Mouse (Mus musculus): ENCODE measurements around the gene Rere. TPM values are rescaled to one million over a fixed set of nuclear protein-coding genes. Genes with fewer than 3 reads are reported as not detected.
A peak's percentile ranks its signal among the peaks of the same experiment; 100 is the strongest.

The Rere gene
- total and polyA plus RNA-seq, 3 experiments, result 19.3 to 46.4 (median 39.0) TPM

DNA sequence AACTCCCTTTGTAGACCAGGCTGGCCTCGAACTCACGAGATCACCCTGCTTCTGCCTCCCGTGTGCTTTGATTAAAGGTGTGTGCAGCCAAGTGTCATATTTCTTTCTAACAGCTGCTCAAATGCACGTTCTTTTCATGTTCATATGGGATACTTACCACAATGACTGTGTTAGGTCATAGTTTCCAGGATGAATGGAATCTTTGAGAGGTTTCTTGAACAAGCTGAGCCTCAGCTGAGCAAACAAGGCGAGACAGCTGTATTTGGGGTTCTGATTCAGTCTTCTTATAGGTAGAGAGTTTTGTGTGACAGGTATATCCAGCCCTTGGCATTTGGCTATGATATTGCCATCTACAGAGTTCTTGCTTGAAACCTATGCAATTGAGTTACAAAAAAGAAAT is 179.0 kb downstream of the Rere start:
- no peak overlapping the region for H3K27ac ChIP-seq
- H3K27me3 ChIP-seq (ENCODE audit: control insufficient read depth, insufficient read depth, low read length), result no peaks in the 10 kb centered on the region
- peak in 1 of 2 experiments; percentile 5 for DNase-seq
- TF ChIP-seq POLR2A (IDR thresholded peaks at IDR 0.05; ENCODE audit: insufficient read depth, low read depth, low read length) (no peak), CTCF (IDR thresholded peaks at IDR 0.05) (no peak), EP300 (IDR thresholded peaks at IDR 0.05; ENCODE audit: insufficient read depth, low read depth, low read length) (no peak)
- H3K9ac ChIP-seq (ENCODE audit: low read depth, low read length), result no peak overlapping the region
- peaks cover 15% of the 10 kb centered on the region for H3K4me1 ChIP-seq (ENCODE audit: control insufficient read depth, insufficient read depth, low read length)
- H3K79me2 ChIP-seq (replicated peaks; ENCODE audit: control insufficient read depth, insufficient read depth, low read length), result 0 out of 2 replicates have a peak, but pooled peaks cover 3% of the 10 kb centered on the region
- intact Hi-C loops (cut with DNase I), result no loop called here
- H3K4me3 ChIP-seq, result no peak overlapping the region
- H3K36me3 ChIP-seq (ENCODE audit: control insufficient read depth, insufficient read depth, low read length), result peaks cover 9% of the 10 kb centered on the region
- 80% methylated on average over 5 of the region's 5 CpGs for WGBS

DNA sequence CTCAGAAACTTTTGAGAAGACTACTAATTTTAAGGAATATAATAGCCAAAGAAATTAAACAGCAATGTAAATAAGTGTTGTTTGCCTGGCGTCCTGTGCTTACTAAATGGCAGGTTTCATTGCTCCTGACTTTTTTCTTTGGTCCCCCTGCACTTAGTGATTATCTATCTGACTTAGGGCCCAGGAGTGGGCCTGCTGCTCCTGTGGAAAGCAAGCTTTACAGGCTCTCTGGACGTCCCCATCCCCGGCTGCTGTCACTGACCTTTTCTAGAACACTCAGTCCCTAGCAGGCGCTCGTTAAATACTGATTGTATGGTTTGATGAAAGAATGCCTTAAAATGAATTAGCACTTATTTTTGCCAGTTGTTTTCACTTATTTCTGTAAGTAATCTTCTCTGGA is 179.6 kb downstream of the Rere start:
- no peaks in the 10 kb centered on the region for H3K27me3 ChIP-seq (ENCODE audit: control insufficient read depth, insufficient read depth, low read length)
- H3K9ac ChIP-seq (ENCODE audit: low read depth, low read length), result no peak overlapping the region
- H3K27ac ChIP-seq, result no peak overlapping the region
- peaks cover 9% of the 10 kb centered on the region for H3K36me3 ChIP-seq (ENCODE audit: control insufficient read depth, insufficient read depth, low read length)
- 0 out of 2 replicates have a peak, but pooled peaks cover 3% of the 10 kb centered on the region for H3K79me2 ChIP-seq (replicated peaks; ENCODE audit: control insufficient read depth, insufficient read depth, low read length)
- WGBS, result 87% methylated on average over 5 of the region's 5 CpGs
- intact Hi-C loops (cut with DNase I), result no loop called here
- H3K4me1 ChIP-seq (ENCODE audit: control insufficient read depth, insufficient read depth, low read length), result peaks cover 15% of the 10 kb centered on the region
- no peak for TF ChIP-seq CTCF (IDR thresholded peaks at IDR 0.05)
- TF ChIP-seq POLR2A (IDR thresholded peaks at IDR 0.05; ENCODE audit: insufficient read depth, low read depth, low read length), result no peak
- TF ChIP-seq EP300 (IDR thresholded peaks at IDR 0.05; ENCODE audit: insufficient read depth, low read depth, low read length), result no peak
- peak in 1 of 2 experiments; percentile 11 for DNase-seq
- H3K4me3 ChIP-seq, result no peak overlapping the region

DNA sequence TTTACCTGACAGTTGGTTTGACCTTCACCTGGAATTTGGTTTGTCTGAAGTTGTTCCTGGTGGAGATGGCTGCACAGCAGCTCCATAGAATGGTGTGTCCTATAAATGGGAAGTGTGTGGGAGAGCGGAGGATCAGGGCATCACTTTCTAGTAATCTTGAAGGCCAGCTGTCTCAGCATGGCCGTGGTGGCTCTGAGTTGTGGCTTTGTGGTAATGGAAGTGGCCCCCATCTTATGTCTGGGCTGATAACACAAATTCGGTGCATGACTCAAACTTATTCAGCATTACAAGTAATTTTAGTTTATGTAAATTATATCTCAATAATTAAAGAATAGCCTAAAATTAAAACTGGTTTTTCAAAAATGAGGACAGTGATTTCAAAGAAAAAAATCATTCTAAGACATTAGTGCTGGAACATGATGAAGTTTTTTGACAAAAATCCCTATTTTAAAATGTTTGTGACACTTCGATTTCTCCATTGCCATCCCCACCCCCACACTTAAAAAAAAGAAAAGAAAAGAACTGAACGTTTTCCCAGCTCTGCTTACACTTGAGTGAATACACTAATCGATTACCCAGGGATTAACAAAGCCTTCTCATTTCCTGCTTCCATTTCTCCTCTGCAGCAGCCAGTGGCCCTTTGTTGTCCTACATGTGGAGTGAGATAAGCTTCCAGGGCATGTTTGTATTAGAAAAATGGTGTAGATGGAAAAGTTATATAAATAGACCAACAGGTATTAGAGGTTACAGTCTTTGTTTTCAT is 180.2 kb downstream of the Rere start:
- Histone ChIP-seq H3K4me1 (ENCODE audit: control insufficient read depth, insufficient read depth, low read length) (peaks cover 15% of the 10 kb centered on the region), H3K4me3 (no peak overlapping the region), H3K27ac (no peak overlapping the region; the same call in 1 of the 2 replicates), H3K9ac (ENCODE audit: low read depth, low read length) (no peak overlapping the region), H3K79me2 (replicated peaks; ENCODE audit: control insufficient read depth, insufficient read depth, low read length) (0 out of 2 replicates have a peak, but pooled peaks cover 3% of the 10 kb centered on the region), H3K36me3 (ENCODE audit: control insufficient read depth, insufficient read depth, low read length) (peaks cover 9% of the 10 kb centered on the region), H3K27me3 (ENCODE audit: control insufficient read depth, insufficient read depth, low read length) (no peaks in the 10 kb centered on the region)
- DNase-seq, result peak in 1 of 2 experiments; percentile 14
- intact Hi-C loops (cut with DNase I), result no loop called here
- WGBS, result 32% methylated on average over 6 of the region's 6 CpGs
- TF ChIP-seq POLR2A (IDR thresholded peaks at IDR 0.05; ENCODE audit: insufficient read depth, low read depth, low read length) (no peak), EP300 (IDR thresholded peaks at IDR 0.05; ENCODE audit: insufficient read depth, low read depth, low read length) (no peak), CTCF (IDR thresholded peaks at IDR 0.05) (no peak)

GRCm38 (mm10) chr4:150462367-150462766 is 180.9 kb downstream of the Rere start:
- H3K27me3 ChIP-seq (ENCODE audit: control insufficient read depth, insufficient read depth, low read length), result no peaks in the 10 kb centered on the region
- WGBS, result 10% methylated on average over 4 of the region's 4 CpGs
- H3K9ac ChIP-seq (ENCODE audit: low read depth, low read length), result 0 out of 2 replicates have a peak overlapping the region, but pooled peaks have one; percentile 8
- peaks cover 15% of the 10 kb centered on the region for H3K4me1 ChIP-seq (ENCODE audit: control insufficient read depth, insufficient read depth, low read length)
- H3K4me3 ChIP-seq, result no peak overlapping the region; the same call in 1 of the 2 replicates
- H3K79me2 ChIP-seq (replicated peaks; ENCODE audit: control insufficient read depth, insufficient read depth, low read length), result 0 out of 2 replicates have a peak, but pooled peaks cover 3% of the 10 kb centered on the region
- intact Hi-C loops (cut with DNase I), result no loop called here
- peaks cover 9% of the 10 kb centered on the region for H3K36me3 ChIP-seq (ENCODE audit: control insufficient read depth, insufficient read depth, low read length)
- peak overlapping the region; percentile 48 for H3K27ac ChIP-seq
- no peak for TF ChIP-seq EP300 (IDR thresholded peaks at IDR 0.05; ENCODE audit: insufficient read depth, low read depth, low read length)
- TF ChIP-seq POLR2A (IDR thresholded peaks at IDR 0.05; ENCODE audit: insufficient read depth, low read depth, low read length), result no peak
- TF ChIP-seq CTCF (IDR thresholded peaks at IDR 0.05), result no peak
- DNase-seq, result peak; percentile 65 to 71

GRCm38 (mm10) chr4:150465759-150466158 is 184.3 kb downstream of the Rere start:
- H3K4me1 ChIP-seq (ENCODE audit: control insufficient read depth, insufficient read depth, low read length), result peaks cover 8% of the 10 kb centered on the region
- H3K79me2 ChIP-seq (replicated peaks; ENCODE audit: control insufficient read depth, insufficient read depth, low read length), result 0 out of 2 replicates have a peak, but pooled peaks cover 3% of the 10 kb centered on the region
- TF ChIP-seq POLR2A (IDR thresholded peaks at IDR 0.05; ENCODE audit: insufficient read depth, low read depth, low read length) (no peak), EP300 (IDR thresholded peaks at IDR 0.05; ENCODE audit: insufficient read depth, low read depth, low read length) (peak; percentile 71; the same call in 1 of the 2 replicates), CTCF (IDR thresholded peaks at IDR 0.05) (peak; percentile 95)
- 46% methylated on average over 4 of the region's 4 CpGs for WGBS
- DNase-seq, result peak; percentile 63 to 69
- no peak overlapping the region for H3K27ac ChIP-seq
- intact Hi-C loops (cut with DNase I), result loop anchor here (1.0 to 2.0 kb wide), 2 partner anchors 118 to 209 kb away; no protein-coding TSS in a partner anchor
- no peak overlapping the region for H3K9ac ChIP-seq (ENCODE audit: low read depth, low read length)
- H3K4me3 ChIP-seq, result no peak overlapping the region
- peaks cover 5% of the 10 kb centered on the region for H3K36me3 ChIP-seq (ENCODE audit: control insufficient read depth, insufficient read depth, low read length)
- no peaks in the 10 kb centered on the region for H3K27me3 ChIP-seq (ENCODE audit: control insufficient read depth, insufficient read depth, low read length)

- Histone ChIP-seq H3K4me3 (no peak overlapping the region), H3K27ac (no peak overlapping the region), H3K4me1 (ENCODE audit: control insufficient read depth, insufficient read depth, low read length) (peaks cover 2% of the 10 kb centered on the region; the same call in 1 of the 2 replicates), H3K27me3 (ENCODE audit: control insufficient read depth, insufficient read depth, low read length) (no peaks in the 10 kb centered on the region), H3K36me3 (ENCODE audit: control insufficient read depth, insufficient read depth, low read length) (no peaks in the 10 kb centered on the region), H3K9ac (ENCODE audit: low read depth, low read length) (no peak overlapping the region), H3K79me2 (replicated peaks; ENCODE audit: control insufficient read depth, insufficient read depth, low read length) (0 out of 2 replicates have a peak, but pooled peaks cover 2% of the 10 kb centered on the region)
- TF ChIP-seq CTCF (IDR thresholded peaks at IDR 0.05), result no peak
- TF ChIP-seq EP300 (IDR thresholded peaks at IDR 0.05; ENCODE audit: insufficient read depth, low read depth, low read length), result no peak
- no peak for TF ChIP-seq POLR2A (IDR thresholded peaks at IDR 0.05; ENCODE audit: insufficient read depth, low read depth, low read length)
- intact Hi-C loops (cut with DNase I), result no loop called here
- WGBS, result 70% methylated on average over 10 of the region's 10 CpGs
- no peak for DNase-seq
Measured at GRCm38 (mm10) chr4:150469274-150469673, 187.8 kb downstream of the Rere start.

Measured in heart, adult 2 months (tissue).